Comparison of ENCODE assay signal across 13 mouse cellular contexts in the genomic region with DNA sequence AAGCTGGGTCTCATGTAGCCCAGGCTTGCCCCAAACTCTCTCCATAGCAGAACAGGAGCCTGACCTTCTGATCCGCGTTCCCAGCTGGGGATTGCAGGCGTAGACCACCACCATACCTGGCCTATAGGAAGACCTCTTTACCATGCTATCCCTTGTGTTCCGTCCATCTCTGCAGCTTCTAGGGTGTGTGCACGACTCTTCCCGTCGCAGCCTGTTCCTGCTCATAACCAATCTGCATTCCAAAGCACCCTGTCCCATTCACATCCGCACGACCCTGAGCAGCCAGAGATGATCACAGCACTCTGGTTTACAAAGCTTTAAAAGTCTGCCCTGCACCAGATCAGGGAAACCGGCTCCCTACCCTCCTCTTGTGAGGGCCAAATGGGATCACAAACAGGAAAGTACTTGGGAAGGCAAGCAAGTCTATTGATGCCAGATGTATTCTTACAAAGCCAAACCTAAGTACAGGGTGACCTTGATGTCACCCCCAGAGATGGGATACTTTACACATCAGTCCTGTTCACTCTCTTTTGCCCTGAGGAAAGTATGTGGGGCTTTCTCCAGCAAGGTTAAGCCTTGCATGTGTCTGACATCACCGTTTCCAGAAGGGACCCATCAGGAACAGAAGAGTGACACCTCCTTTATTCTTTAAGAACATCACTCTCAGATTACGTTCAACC. TPM values are rescaled to one million over a fixed set of nuclear protein-coding genes. Genes with fewer than 3 reads are reported as not detected.
A peak's percentile ranks its signal among the peaks of the same experiment; 100 is the strongest.
DNase-seq lines count a peak whose midpoint lies in the region; ATAC-seq and TF ChIP-seq lines count a peak whose summit lies in the region.
"Had no signal": no experiment of that assay in that cellular context is flagged by ENCODE, and none has a peak within 500 bp of the region (broad histone marks: within the 10 kb centered on the region; RNA-seq: fewer than 3 reads in every experiment).

No protein-coding gene starts in this region.

- H3K4me2 ChIP-seq in lung, embryonic 14.5 days, result no peak overlapping the region
- no peak overlapping the region; the same call in 1 of the 2 replicates for H3K4me2 ChIP-seq in embryonic facial prominence, embryonic 12.5 days (replicated peaks)
- no peak overlapping the region for H3K4me2 ChIP-seq in limb, embryonic 15.5 days

- DNase-seq in lung, embryonic 14.5 days, result peak; percentile 64
- no peak for DNase-seq in lung, postnatal 36 days
- peak; percentile 63 for DNase-seq in R1 (ENCODE audit: low read depth, low spot score)
- DNase-seq in adrenal gland, postnatal 14 days, result no peak
- DNase-seq in left cerebral cortex, adult 9 months (ENCODE audit: low spot score in 2 of 2), result no peak
- no peak for DNase-seq in heart, postnatal 25 days (ENCODE audit: low spot score)
- DNase-seq: cerebellum, postnatal 36 days; liver, postnatal 0 days; right cerebral cortex, postnatal 25 days had no signal

- 47% methylated on average over 12 of the region's 12 CpGs for WGBS in lung, embryonic 14.5 days
- 30% methylated on average over 12 of the region's 12 CpGs for WGBS in embryonic facial prominence, embryonic 12.5 days
- WGBS in limb, embryonic 15.5 days, result 43% methylated on average over 12 of the region's 12 CpGs

- no peaks in the 10 kb centered on the region for H3K36me3 ChIP-seq in lung, embryonic 14.5 days (ENCODE audit: insufficient read depth)
- H3K36me3 ChIP-seq in embryonic facial prominence, embryonic 12.5 days, result no peaks in the 10 kb centered on the region
- no peaks in the 10 kb centered on the region for H3K36me3 ChIP-seq in limb, embryonic 15.5 days
- H3K36me3 ChIP-seq: heart, embryonic 10.5 days had no signal

- 0 out of 2 replicates have a peak overlapping the region, but pooled peaks have one; percentile 18 for H3K27ac ChIP-seq in lung, embryonic 14.5 days (ENCODE audit: low read depth)
- H3K27ac ChIP-seq in embryonic facial prominence, embryonic 12.5 days, result peak overlapping the region; percentile 41; the same call in 1 of the 2 replicates
- peak overlapping the region; percentile 38; the same call in 1 of the 2 replicates for H3K27ac ChIP-seq in limb, embryonic 15.5 days
- H3K27ac ChIP-seq: heart, embryonic 10.5 days had no signal

- no peaks in the 10 kb centered on the region for H3K27me3 ChIP-seq in lung, embryonic 14.5 days (ENCODE audit: insufficient read depth, low read length)
- no peaks in the 10 kb centered on the region for H3K27me3 ChIP-seq in embryonic facial prominence, embryonic 12.5 days
- H3K27me3 ChIP-seq in limb, embryonic 15.5 days, result no peaks in the 10 kb centered on the region

- H3K9me3 ChIP-seq in lung, embryonic 14.5 days (ENCODE audit: low read depth, low read length), result no peaks in the 10 kb centered on the region
- no peaks in the 10 kb centered on the region for H3K9me3 ChIP-seq in embryonic facial prominence, embryonic 12.5 days
- H3K9me3 ChIP-seq in limb, embryonic 15.5 days, result no peaks in the 10 kb centered on the region
- H3K9me3 ChIP-seq: heart, embryonic 10.5 days had no signal

- H3K4me1 ChIP-seq in lung, embryonic 14.5 days (ENCODE audit: insufficient read depth), result peaks cover 16% of the 10 kb centered on the region; the same call in 1 of the 2 replicates
- H3K4me1 ChIP-seq in embryonic facial prominence, embryonic 12.5 days, result peaks cover 32% of the 10 kb centered on the region; the same call in 1 of the 2 replicates
- peaks cover 25% of the 10 kb centered on the region for H3K4me1 ChIP-seq in limb, embryonic 15.5 days

- H3K9ac ChIP-seq in lung, embryonic 14.5 days, result no peak overlapping the region
- H3K9ac ChIP-seq in embryonic facial prominence, embryonic 12.5 days, result no peak overlapping the region
- no peak overlapping the region for H3K9ac ChIP-seq in limb, embryonic 15.5 days
- H3K9ac ChIP-seq: liver, postnatal 0 days had no signal

- intact Hi-C loops in heart, postnatal 25 days (cut with DNase I), result no loop called here

- ATAC-seq in lung, embryonic 14.5 days (ENCODE audit: insufficient read depth), result peak; percentile 45
- peak; percentile 70; the same call in 1 of the 2 replicates for ATAC-seq in embryonic facial prominence, embryonic 12.5 days (ENCODE audit: insufficient number of reproducible peaks, insufficient read depth, low FRiP score, low TSS enrichment)
- no peak for ATAC-seq in limb, embryonic 15.5 days (ENCODE audit: insufficient number of reproducible peaks, low FRiP score, low TSS enrichment, low read depth)
- ATAC-seq: intestine, postnatal 0 days; liver, postnatal 0 days had no signal

- TF ChIP-seq CTCF in lung, embryonic 14.5 days (IDR thresholded peaks at IDR 0.05; ENCODE audit: low read depth), result no peak

- H3K4me3 ChIP-seq in lung, embryonic 14.5 days (ENCODE audit: low read depth, low read length), result no peak overlapping the region
- H3K4me3 ChIP-seq in embryonic facial prominence, embryonic 12.5 days, result no peak overlapping the region
- H3K4me3 ChIP-seq in limb, embryonic 15.5 days, result no peak overlapping the region
- H3K4me3 ChIP-seq: heart, embryonic 10.5 days had no signal

RNA-seq across cellular contexts. Expression of a gene that starts 24.4 kb away (rescaled TPM):
- polyA plus RNA-seq in lung, embryonic 14.5 days (2014; fragmentation: Nextera tagmentation; extraction: Ambion mirVana), result 196 and 200 TPM in 2 replicates
- 163 and 167 TPM in 2 replicates for polyA plus RNA-seq in embryonic facial prominence, embryonic 12.5 days (2016; fragmentation: Nextera tagmentation; extraction: Ambion mirVana)
- 144 and 161 TPM in 2 replicates for polyA plus RNA-seq in limb, embryonic 15.5 days (2015; fragmentation: Nextera tagmentation; extraction: Ambion mirVana)
- 104 and 108 TPM in 2 replicates for total RNA-seq in adrenal gland, postnatal 14 days (2021)
- 10 to 100 TPM; 80.0 to 90.6 TPM for total RNA-seq in heart, postnatal 25 days (2021)

Comparison
In these comparisons a context has a peak if more than half of its experiments do, and no peak if none do; other contexts are left out.
1. DNase-seq: peak in lung, embryonic 14.5 days (single experiment) and R1 (single experiment); none in lung, postnatal 36 days (single experiment), adrenal gland, postnatal 14 days (single experiment), left cerebral cortex, adult 9 months (0 of 2) and heart, postnatal 25 days (single experiment).
2. Peak in every context shown above with its lines, with median percentiles within 50 percentile points of each other: H3K27ac ChIP-seq.